Mouse (Mus musculus) liver, adult 2 months (tissue): ENCODE measurements around the gene Sntg2. TPM values are rescaled to one million over a fixed set of nuclear protein-coding genes. Genes with fewer than 3 reads are reported as not detected.

Experiments used
- DNase-seq: peaks from one replicate; pipeline ENCODE4 v3.0.0-alpha.2; 2011; ENCODE audit warnings: low read depth, low spot score; ENCODE audit errors: extremely low read depth
- H3K27ac ChIP-seq: fragments of 200-500 bp; replicated peaks from 2 replicates; pipeline ENCODE4 v1.5.1; 2012; ENCODE audit warnings: low read depth, mild to moderate bottlenecking, control low read depth, inconsistent platforms, low read length; ENCODE audit not compliant: insufficient read depth
- H3K27me3 ChIP-seq: fragments of 200-500 bp; 2 replicates; pipeline ENCODE4 v1.6.1; 2012; ENCODE audit warnings: mild to moderate bottlenecking, moderate library complexity, low read length, inconsistent platforms; ENCODE audit not compliant: control insufficient read depth, insufficient read depth
- H3K36me3 ChIP-seq: fragments of 200-500 bp; 2 replicates; pipeline ENCODE4 v1.6.1; 2012; ENCODE audit warnings: low read length, inconsistent platforms; ENCODE audit not compliant: control insufficient read depth, insufficient read depth
- H3K4me1 ChIP-seq: fragments of 200-500 bp; 2 replicates; pipeline ENCODE4 v1.6.1; 2011; ENCODE audit warnings: low read length; ENCODE audit not compliant: control insufficient read depth, insufficient read depth
- H3K4me3 ChIP-seq: fragments of 200-500 bp; 2 replicates; pipeline ENCODE4 v1.5.1; 2011; ENCODE audit warnings: low read depth, mild to moderate bottlenecking, control low read depth, low read length, moderate library complexity; ENCODE audit not compliant: insufficient read depth
- H3K79me2 ChIP-seq: fragments of 200-500 bp; 2 replicates; pipeline ENCODE4 v1.6.1; 2012; ENCODE audit warnings: inconsistent platforms, mild to moderate bottlenecking, low read length, moderate library complexity; ENCODE audit not compliant: control insufficient read depth, insufficient read depth
- H3K9ac ChIP-seq: fragments of 200-500 bp; 2 replicates; pipeline ENCODE4 v1.6.1; 2012; ENCODE audit warnings: low read depth, mild to moderate bottlenecking, control low read depth, inconsistent platforms, low read length
- CTCF ChIP-seq: fragments of 200-500 bp; IDR thresholded peaks from 2 replicates; pipeline ENCODE4 v1.5.1; 2011; ENCODE audit warnings: low read depth, low read length, control low read depth
- POLR2A ChIP-seq: fragments of 200-500 bp; IDR thresholded peaks from 2 replicates; pipeline ENCODE4 v1.6.1; 2011; ENCODE audit warnings: low read length, control low read depth; ENCODE audit not compliant: insufficient read depth; ENCODE audit errors: extremely low read depth
- WGBS: fragments of 180-500 bp; shearing (Covaris S2); methylation state at CpG from one replicate; pipeline ENCODE4 v1.1.7; 2018; 5-methylcytosine and 5-hydroxymethylcytosine counted together
- polyA plus RNA-seq: library from polyadenylated mRNA; depleted of rRNA; stranded (reverse); fragments of >200 nt; gene quantifications from 2 replicates; pipeline ENCODE4 v1.2.3, GENCODE M21; 2012
- total RNA-seq: library from RNA; depleted of rRNA; stranded (reverse); fragments of >200 nt; gene quantifications from 2 replicates; pipeline ENCODE4 v1.2.3, GENCODE M21; 2014

Sntg2 gene
- total and polyA plus RNA-seq, 2 experiments = 4.6 to 15.7 TPM

DNA sequence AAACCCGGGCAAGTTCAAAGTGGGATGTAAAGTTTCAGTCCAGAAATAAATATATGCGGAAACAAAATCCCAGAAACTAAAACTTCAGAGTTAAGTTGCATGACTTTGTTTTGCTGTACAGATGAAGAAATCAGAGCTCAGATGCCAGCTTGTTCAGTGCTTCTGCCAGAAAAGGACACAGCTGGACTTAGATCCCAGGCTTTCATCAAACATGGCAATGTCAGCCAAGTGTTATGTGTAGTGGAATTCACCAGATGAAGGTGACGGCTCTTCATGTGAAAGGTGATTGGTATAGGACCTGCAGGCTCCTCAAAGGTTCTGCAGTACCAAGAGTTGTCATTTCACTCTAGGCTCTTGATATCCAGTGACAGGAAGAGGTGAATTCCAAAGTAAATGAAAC lies 132.3 kb downstream of the Sntg2 start:
- H3K79me2 ChIP-seq = no peaks in the 10 kb centered on the region
- peaks cover 4% of the 10 kb centered on the region for H3K36me3 ChIP-seq
- H3K4me3 ChIP-seq = no peak overlapping the region
- 0 out of 2 replicates have a peak overlapping the region, but pooled peaks have one; percentile 30 for H3K9ac ChIP-seq
- H3K4me1 ChIP-seq = peaks cover 11% of the 10 kb centered on the region
- 21% methylated on average over 3 of the region's 3 CpGs for WGBS
- no peaks in the 10 kb centered on the region for H3K27me3 ChIP-seq
- no peak for TF ChIP-seq CTCF
- no peak for TF ChIP-seq POLR2A
- peak; percentile 99 for DNase-seq
- H3K27ac ChIP-seq = peak overlapping the region; percentile 91

DNA sequence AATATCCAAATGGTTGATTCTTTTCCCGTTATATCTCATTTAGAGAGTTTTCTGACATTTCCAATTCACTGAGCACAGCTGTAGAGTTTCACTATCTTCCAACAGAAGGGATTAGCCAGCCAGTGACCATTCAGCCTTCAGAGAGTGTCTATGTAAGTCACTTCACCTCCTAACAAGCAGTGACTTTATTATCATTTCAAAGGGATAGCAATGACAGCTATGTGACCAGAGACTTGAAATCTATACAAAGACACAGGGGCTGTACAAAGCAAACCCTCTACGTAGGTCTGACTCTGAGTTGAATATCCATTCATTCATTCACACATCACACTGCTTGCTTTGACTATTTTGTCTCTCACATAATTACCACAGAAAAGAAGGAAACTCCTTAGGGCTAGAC lies 138.2 kb downstream of the Sntg2 start:
- Histone ChIP-seq H3K36me3 (peaks cover 9% of the 10 kb centered on the region), H3K79me2 (no peaks in the 10 kb centered on the region), H3K4me3 (no peak overlapping the region), H3K9ac (no peak overlapping the region), H3K27ac (no peak overlapping the region), H3K4me1 (no peaks in the 10 kb centered on the region), H3K27me3 (no peaks in the 10 kb centered on the region)
- WGBS = 91% methylated on average over 2 of the region's 2 CpGs
- TF ChIP-seq CTCF (no peak), POLR2A (no peak)
- no peak for DNase-seq

DNA sequence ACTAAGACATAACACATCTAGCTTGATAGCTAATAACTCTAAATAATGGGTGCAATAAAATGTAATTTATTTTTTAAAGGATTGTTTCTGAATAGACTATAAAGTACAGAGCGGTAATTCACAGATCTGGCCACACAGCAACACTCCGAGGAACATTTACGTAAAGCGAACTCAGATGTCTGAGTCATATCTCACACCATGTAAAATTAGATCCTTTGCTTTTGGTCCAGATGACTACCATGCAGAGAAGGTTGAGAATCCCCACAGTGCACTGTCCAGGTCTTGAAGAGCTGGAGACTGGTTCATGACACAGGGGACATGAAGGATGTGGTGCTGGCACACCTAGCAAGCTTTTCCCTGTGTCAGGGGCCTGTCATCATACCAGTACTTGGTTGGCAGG lies 145.2 kb downstream of the Sntg2 start:
- Histone ChIP-seq H3K4me1 (peaks cover 2% of the 10 kb centered on the region; the same call in 1 of the 2 replicates), H3K27me3 (no peaks in the 10 kb centered on the region), H3K4me3 (no peak overlapping the region), H3K36me3 (peaks cover 6% of the 10 kb centered on the region; the same call in 1 of the 2 replicates), H3K9ac (no peak overlapping the region), H3K79me2 (no peaks in the 10 kb centered on the region), H3K27ac (no peak overlapping the region)
- TF ChIP-seq POLR2A = no peak
- 97% methylated on average over 4 of the region's 4 CpGs for WGBS
- no peak for DNase-seq

- TF ChIP-seq CTCF (no peak), POLR2A (no peak)
- H3K4me1 ChIP-seq = peaks cover 2% of the 10 kb centered on the region; the same call in 1 of the 2 replicates
- WGBS = 84% methylated on average over 5 of the region's 5 CpGs
Measured at GRCm38 (mm10) chr12:30226247-30226646, 146.9 kb downstream of the Sntg2 start.

GRCm38 (mm10) chr12:30216762-30217441 lies 156.3 kb downstream of the Sntg2 start:
- Histone ChIP-seq H3K36me3 (peaks cover 2% of the 10 kb centered on the region; the same call in 1 of the 2 replicates), H3K9ac (no peak overlapping the region), H3K4me1 (peaks cover 22% of the 10 kb centered on the region), H3K27ac (no peak overlapping the region), H3K4me3 (no peak overlapping the region), H3K27me3 (no peaks in the 10 kb centered on the region), H3K79me2 (no peaks in the 10 kb centered on the region)
- TF ChIP-seq CTCF (no peak), POLR2A (no peak)
- WGBS = 21% methylated on average over 6 of the region's 6 CpGs
- no peak for DNase-seq

More at GRCm38 (mm10) chr12:30226247-30226646, 146.9 kb downstream of the Sntg2 start:
- Histone ChIP-seq H3K27me3 (no peaks in the 10 kb centered on the region), H3K4me3 (no peak overlapping the region), H3K36me3 (peaks cover 8% of the 10 kb centered on the region; the same call in 1 of the 2 replicates), H3K9ac (no peak overlapping the region), H3K27ac (no peak overlapping the region), H3K79me2 (no peaks in the 10 kb centered on the region)
- DNase-seq = no peak

DNA sequence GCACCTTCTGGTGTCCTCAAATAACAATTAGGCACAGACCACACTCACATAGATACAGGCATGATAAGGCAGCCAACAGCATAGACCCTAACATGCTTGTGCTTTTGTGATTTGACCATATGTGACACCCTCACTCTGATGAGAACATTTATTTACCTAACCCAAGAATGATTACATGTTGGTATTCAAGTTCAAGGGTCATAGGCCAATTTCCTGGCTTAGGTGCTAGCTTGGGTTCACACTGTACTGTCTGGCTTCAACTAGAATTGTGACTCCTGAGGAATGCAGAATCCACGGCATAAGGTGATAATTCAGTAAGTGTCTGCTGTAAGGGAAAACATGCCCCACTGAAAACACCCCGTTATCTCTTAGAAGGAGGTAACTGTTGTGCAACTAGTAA lies 158.4 kb downstream of the Sntg2 start:
- 19% methylated on average over 2 of the region's 2 CpGs for WGBS

More for the DNA sequence above, 158.4 kb downstream of the Sntg2 start:
- Histone ChIP-seq H3K27ac (peak overlapping the region; percentile 46; the same call in 1 of the 2 replicates), H3K79me2 (no peaks in the 10 kb centered on the region), H3K27me3 (no peaks in the 10 kb centered on the region), H3K9ac (no peak overlapping the region), H3K4me3 (no peak overlapping the region), H3K36me3 (peaks cover 2% of the 10 kb centered on the region; the same call in 1 of the 2 replicates), H3K4me1 (peaks cover 22% of the 10 kb centered on the region)
- TF ChIP-seq POLR2A = no peak
- TF ChIP-seq CTCF = no peak
- peak; percentile 95 for DNase-seq
